Mouse (Mus musculus) ES-Bruce4 (cell line): ENCODE measurements around the gene Adm. TPM values are rescaled to one million over a fixed set of nuclear protein-coding genes. Genes with fewer than 3 reads are reported as not detected.

Experiments
- H3K27ac ChIP-seq: 2 replicates; pipeline ENCODE4 v1.5.1; 2012; ENCODE audit warnings: low read length, inconsistent platforms; ENCODE audit not compliant: insufficient read depth
- H3K27me3 ChIP-seq: 2 replicates; pipeline ENCODE4 v1.6.1; 2012; ENCODE audit warnings: mild to moderate bottlenecking, low read length, inconsistent platforms; ENCODE audit not compliant: control insufficient read depth, poor library complexity, insufficient read depth, severe bottlenecking
- H3K36me3 ChIP-seq: 2 replicates; pipeline ENCODE4 v1.6.1; 2012; ENCODE audit warnings: inconsistent platforms, mild to moderate bottlenecking, low read length, moderate library complexity; ENCODE audit not compliant: control insufficient read depth, poor library complexity, insufficient read depth, severe bottlenecking
- H3K4me1 ChIP-seq: one replicate; pipeline ENCODE4 v1.8.1; 2011; ENCODE audit warnings: low read length; ENCODE audit not compliant: control insufficient read depth, insufficient read depth
- H3K4me3 ChIP-seq: 2 replicates; pipeline ENCODE4 v1.5.1; 2011; ENCODE audit warnings: low read depth, mild to moderate bottlenecking, low read length
- H3K9ac ChIP-seq: 2 replicates; pipeline ENCODE4 v1.6.1; 2012; ENCODE audit warnings: low read depth, mild to moderate bottlenecking, inconsistent platforms; ENCODE audit not compliant: poor library complexity, severe bottlenecking
- H3K9me3 ChIP-seq: replicated peaks from 2 replicates; pipeline ENCODE4 v1.6.1; 2012; ENCODE audit warnings: mild to moderate bottlenecking, low read length, inconsistent platforms; ENCODE audit not compliant: control insufficient read depth, poor library complexity, insufficient read depth, severe bottlenecking
- CTCF ChIP-seq: IDR thresholded peaks from one replicate; pipeline ENCODE4 v1.8.1; 2011; ENCODE audit warnings: low read depth, low read length
- EP300 ChIP-seq: IDR thresholded peaks from 2 replicates; pipeline ENCODE4 v1.6.1; 2011; ENCODE audit warnings: low read depth, low read length; ENCODE audit not compliant: insufficient read depth
- POLR2A ChIP-seq: IDR thresholded peaks from one replicate; pipeline ENCODE4 v1.8.1; 2011; ENCODE audit warnings: low read length; ENCODE audit not compliant: insufficient read depth
- polyA plus RNA-seq: library from polyadenylated mRNA; stranded (reverse); fragments of >200 nt; gene quantifications from 2 replicates; pipeline ENCODE4 v1.2.4, GENCODE M21; 2011; ENCODE audit warnings: low read depth; ENCODE audit not compliant: missing spikeins, insufficient read depth, insufficient read length

The Adm gene
- polyA plus RNA-seq, 1 experiment: 1.9 TPM

DNA sequence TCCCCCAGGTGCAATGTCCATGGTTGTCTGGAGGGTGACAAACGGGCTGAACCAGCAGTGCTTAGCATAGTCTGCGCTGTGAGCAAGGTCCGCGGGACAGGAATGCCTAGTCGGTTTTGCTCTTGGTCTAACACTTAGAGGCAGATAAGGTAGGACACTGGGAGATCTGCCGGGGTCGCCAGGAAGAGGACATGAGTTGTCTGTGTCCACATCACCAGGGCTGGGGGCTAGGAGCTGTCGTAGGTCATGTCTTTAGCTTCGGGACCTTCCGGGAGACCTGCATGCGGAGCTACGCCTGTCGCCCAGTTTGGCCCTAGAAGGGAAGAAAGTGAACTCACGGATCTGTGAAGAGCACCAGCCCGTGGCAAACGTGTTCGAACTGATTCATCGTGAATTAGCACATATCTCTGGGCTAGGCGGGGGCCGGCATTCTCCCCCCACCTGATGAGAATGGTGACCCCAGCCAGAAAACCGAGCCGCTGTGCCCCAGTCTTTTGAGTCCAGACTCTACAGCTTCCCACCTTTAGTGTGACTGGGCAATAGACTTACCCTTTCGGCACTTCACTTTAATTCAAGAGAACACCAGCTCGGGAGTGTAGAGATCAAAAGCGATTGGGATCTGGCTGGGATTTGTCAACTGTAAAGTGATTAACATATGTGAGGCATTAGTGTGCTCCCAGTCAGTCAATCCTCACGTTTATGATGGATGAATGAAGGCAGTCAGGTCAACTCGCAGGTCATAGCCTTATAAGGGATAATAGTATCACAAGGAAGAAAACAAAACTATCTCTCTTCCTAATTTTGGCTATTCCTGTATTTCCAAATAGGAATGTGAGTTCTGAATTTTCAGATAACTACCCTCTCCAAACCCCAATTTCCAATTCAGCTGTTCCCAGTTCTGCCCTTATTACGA lies 1.0 kb upstream of the Adm start:
- no peak for TF ChIP-seq EP300
- Histone ChIP-seq H3K4me1 (no peaks in the 10 kb centered on the region), H3K9ac (no peak overlapping the region), H3K27me3 (peaks cover 3% of the 10 kb centered on the region; the same call in 1 of the 2 replicates), H3K9me3 (no peaks in the 10 kb centered on the region), H3K36me3 (no peaks in the 10 kb centered on the region), H3K4me3 (peak overlapping the region; percentile 24), H3K27ac (no peak overlapping the region)

- TF ChIP-seq POLR2A (no peak), EP300 (no peak), CTCF (no peak)
- no peaks in the 10 kb centered on the region for H3K9me3 ChIP-seq
- no peaks in the 10 kb centered on the region for H3K36me3 ChIP-seq
- H3K4me3 ChIP-seq: peak overlapping the region; percentile 64; the same call in 1 of the 2 replicates
- peaks cover 3% of the 10 kb centered on the region; the same call in 1 of the 2 replicates for H3K27me3 ChIP-seq
- H3K9ac ChIP-seq: no peak overlapping the region
- no peaks in the 10 kb centered on the region for H3K4me1 ChIP-seq
- no peak overlapping the region for H3K27ac ChIP-seq
Measured at GRCm38 (mm10) chr7:110627099-110627482, 370 bp upstream of the Adm start.

- peaks cover 3% of the 10 kb centered on the region; the same call in 1 of the 2 replicates for H3K27me3 ChIP-seq
Measured at GRCm38 (mm10) chr7:110628273-110628600, 776 bp downstream of the Adm start.

GRCm38 (mm10) chr7:110628611-110629354 lies 1.3 kb downstream of the Adm start:
- Histone ChIP-seq H3K9ac (peak overlapping the region; percentile 7; the same call in 1 of the 2 replicates), H3K36me3 (no peaks in the 10 kb centered on the region), H3K4me1 (no peaks in the 10 kb centered on the region), H3K27ac (no peak overlapping the region), H3K4me3 (peak overlapping the region; percentile 64), H3K27me3 (peaks cover 3% of the 10 kb centered on the region; the same call in 1 of the 2 replicates), H3K9me3 (no peaks in the 10 kb centered on the region)
- TF ChIP-seq CTCF: no peak
- no peak for TF ChIP-seq EP300
- no peak for TF ChIP-seq POLR2A

More at GRCm38 (mm10) chr7:110628273-110628600, 776 bp downstream of the Adm start:
- peak overlapping the region; percentile 64 for H3K4me3 ChIP-seq
- no peaks in the 10 kb centered on the region for H3K36me3 ChIP-seq
- no peak overlapping the region for H3K27ac ChIP-seq
- no peaks in the 10 kb centered on the region for H3K9me3 ChIP-seq
- no peak overlapping the region for H3K9ac ChIP-seq
- TF ChIP-seq CTCF (no peak), EP300 (no peak), POLR2A (no peak)
- no peaks in the 10 kb centered on the region for H3K4me1 ChIP-seq

DNA sequence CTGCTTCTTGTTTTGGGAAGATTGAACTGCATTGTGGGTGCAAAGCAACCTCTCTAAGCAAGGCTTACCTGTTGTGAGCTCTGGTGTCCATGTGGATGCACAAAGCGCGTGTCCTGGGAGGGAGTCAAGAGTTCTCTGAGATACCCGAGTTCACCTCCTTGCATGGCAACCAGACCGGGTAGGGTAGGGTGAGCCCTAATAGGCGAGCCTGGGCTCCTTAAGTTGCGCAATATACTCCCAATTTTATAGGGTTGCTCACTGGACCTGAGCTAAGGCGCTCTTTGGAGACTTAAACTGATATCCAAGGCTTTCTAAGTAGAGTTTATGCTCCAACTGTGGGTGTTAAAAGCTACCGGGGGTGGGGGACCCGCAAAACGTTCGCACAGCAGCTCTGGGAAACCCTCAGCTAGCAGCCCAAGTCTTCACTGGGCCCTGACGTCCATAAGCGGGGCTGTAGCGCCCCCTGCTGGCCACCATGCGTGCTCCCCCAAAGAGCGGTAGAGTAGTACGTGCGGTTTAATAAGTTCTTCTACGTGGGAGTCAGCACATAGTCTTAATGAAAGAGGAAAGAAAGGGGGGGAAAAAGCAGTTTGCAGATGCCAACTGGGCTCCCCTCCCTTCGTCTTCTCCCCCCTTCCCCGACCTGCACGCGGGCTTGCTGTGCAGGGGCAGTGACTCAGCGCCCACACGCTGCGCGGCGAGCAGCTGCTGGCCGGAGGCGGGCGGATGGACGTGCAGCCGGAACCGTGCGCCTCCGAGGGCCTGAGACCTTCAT lies 2.6 kb downstream of the Adm start:
- TF ChIP-seq POLR2A (no peak), EP300 (0 out of 2 replicates have a peak, but pooled peaks have one; percentile 42), CTCF (peak; percentile 87)
- Histone ChIP-seq H3K27me3 (peaks cover 3% of the 10 kb centered on the region; the same call in 1 of the 2 replicates), H3K27ac (no peak overlapping the region), H3K4me3 (peak overlapping the region; percentile 46), H3K9me3 (no peaks in the 10 kb centered on the region), H3K9ac (peak overlapping the region; percentile 19), H3K4me1 (no peaks in the 10 kb centered on the region), H3K36me3 (no peaks in the 10 kb centered on the region)
